Mouse (Mus musculus) adrenal gland, postnatal 14 days (tissue): ENCODE data around the gene Itga6. TPM values are rescaled to one million over a fixed set of nuclear protein-coding genes. Genes with fewer than 3 reads are reported as not detected.
A peak's percentile ranks its signal among the peaks of the same experiment; 100 is the strongest.

ENCODE experiments used
- DNase-seq: peaks from one replicate; pipeline ENCODE4 v3.0.0; 2021; ENCODE audit warnings: mixed read lengths
- total RNA-seq: library from RNA; stranded (reverse); gene quantifications from 2 replicates; pipeline ENCODE4 v1.2.3, GENCODE M21; 2021

Gene Itga6
- total RNA-seq, 1 experiment from 2014 or later = 172 TPM

GRCm38 (mm10) chr2:71764525-71764924, 19.1 kb downstream of the Itga6 start:
- no peak for DNase-seq

- no peak for DNase-seq
These were observed 19.7 kb downstream of the Itga6 start for GRCm38 (mm10) chr2:71764961-71765735.

DNA sequence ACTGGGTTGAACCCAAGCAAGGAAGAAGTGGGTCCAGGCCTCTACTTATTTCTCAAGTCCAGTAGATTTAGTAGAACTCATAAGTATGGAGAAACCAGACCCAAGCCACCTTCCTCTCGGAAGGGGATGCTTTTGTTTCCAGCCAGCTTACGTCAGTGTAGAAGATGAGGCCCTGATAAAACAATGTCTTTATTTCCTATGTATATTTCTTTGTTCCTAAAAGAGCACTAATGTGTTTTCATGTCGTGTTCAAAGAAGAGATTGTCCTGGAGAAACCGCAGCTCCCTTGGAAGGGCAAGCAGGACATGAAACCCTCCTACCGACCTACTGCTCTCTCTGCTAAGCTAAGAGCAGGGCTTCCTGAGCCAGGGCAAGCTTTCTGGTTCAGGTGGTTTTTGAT, 20.6 kb downstream of the Itga6 start:
- no peak for DNase-seq

DNA sequence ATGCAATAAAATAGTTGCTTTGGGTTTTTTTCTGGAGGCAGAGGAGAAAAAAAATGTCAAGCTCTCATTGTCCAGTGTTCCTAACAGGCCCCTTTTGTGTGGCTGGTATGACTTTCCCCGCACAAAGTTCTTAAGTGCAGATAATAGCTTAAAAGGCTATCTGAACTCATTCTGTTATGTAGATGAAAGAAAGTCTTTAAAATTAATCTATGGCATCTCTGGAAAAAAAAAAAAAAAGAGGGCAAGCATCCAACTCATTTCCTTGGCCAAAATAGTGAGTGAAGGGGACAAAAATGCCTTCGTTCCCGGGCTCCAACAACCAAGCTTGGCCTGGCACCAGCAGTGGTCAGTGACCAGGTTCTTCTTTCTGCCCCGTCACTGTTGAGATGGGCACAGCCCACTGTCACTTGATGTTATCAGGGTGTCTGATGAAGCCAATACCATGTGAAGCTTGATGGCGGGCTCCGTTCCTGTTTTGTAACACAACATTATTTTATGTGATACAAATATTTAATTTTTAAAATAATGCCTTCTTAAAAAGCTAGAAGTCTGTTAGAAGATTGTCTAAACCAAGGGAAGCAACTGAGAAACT, 21.7 kb downstream of the Itga6 start:
- no peak for DNase-seq

- no peak for DNase-seq
These were observed 26.3 kb downstream of the Itga6 start for GRCm38 (mm10) chr2:71771762-71772161.

- no peak for DNase-seq
These were observed 28.3 kb downstream of the Itga6 start for GRCm38 (mm10) chr2:71773714-71774113.

- no peak for DNase-seq
These were observed 29.0 kb downstream of the Itga6 start for GRCm38 (mm10) chr2:71774246-71774951.

- DNase-seq = no peak
These were observed 29.8 kb downstream of the Itga6 start for GRCm38 (mm10) chr2:71775201-71775611.

- no peak for DNase-seq
These were observed 34.0 kb downstream of the Itga6 start for GRCm38 (mm10) chr2:71779266-71779888.

GRCm38 (mm10) chr2:71780016-71780415, 34.6 kb downstream of the Itga6 start:
- DNase-seq = no peak

DNA sequence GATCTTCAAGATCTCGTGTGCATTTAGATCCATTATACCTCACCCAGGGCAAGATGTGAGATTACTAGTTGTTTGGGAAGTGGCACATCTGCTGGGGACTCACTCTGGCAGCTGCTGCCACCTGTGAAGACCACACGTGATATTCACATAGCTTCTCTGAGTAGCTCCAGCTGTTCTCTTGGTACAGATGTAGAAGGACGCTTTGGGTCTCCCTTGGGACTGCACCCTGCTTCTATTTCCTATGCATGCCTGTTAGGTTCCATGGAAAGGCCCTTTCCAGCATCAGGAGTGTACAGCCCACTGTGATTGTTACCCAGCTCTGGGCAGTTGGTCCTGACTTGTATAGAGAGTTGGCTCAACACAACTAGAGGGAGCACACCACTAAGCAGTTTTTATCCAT, 39.8 kb downstream of the Itga6 start:
- no peak for DNase-seq

DNA sequence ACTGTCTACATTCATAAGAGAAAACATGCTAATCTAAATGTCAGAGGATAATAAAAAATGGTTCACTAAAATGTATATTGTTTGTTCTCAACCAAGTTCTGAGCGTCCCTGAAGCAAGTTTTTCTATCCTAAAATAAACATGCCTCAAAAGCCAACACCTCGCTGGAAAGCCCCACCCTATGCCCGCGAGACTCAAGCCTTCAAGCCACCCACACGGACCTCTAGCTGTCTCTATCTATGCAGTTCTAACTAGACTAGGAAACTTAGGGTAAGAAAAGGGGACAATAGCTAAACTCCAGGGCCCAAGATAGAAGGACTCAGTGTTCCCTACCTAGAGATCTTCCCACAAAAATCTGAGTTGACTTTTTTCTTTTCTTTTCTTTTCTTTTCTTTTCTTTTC, 40.6 kb downstream of the Itga6 start:
- DNase-seq = no peak

- peak; percentile 85 for DNase-seq
These were observed 41.3 kb downstream of the Itga6 start for GRCm38 (mm10) chr2:71786591-71787155.

- DNase-seq = peak; percentile 75
These were observed 41.8 kb downstream of the Itga6 start for GRCm38 (mm10) chr2:71787156-71787590.

DNA sequence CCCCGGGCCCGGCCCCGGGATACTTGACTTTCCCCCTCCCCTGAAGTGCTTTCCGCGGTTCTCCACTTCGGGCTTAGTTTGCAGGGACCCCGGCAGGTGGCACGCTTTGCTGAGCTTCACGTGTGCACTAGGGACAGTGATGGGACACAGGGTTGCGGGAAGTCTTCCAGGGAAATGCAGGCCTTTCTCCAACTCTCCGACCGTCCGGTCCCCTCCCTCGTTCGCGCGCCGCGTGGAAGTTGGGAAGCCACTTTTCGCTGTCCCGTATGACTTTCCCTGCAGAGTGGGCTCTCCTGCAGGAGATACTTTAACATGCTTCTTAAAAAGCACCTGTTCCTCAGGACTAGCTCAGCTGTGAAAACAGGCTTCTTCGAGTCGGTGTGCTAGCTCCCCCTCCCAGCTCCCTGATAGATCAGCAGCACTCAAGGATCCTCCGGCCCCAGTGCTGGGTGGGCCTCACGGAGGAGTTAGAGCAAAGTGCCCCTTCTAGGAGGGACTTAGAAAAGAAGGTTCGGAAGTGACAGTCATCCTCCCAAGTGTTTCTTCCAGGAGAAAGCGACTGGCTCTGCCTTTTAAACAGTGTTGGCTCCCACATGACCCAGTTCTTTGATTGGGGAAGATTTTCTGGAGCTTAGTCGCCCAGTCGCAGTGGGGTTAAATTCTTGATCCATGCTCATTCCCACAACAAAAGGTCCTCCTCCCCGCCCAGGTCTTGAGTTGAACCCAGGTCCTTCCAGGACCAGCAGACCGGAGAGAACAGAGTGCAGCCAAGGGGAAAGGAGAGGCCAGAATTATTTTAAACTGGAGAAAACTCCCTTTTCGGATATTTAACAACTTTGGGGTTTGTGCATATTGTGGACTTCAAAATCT, 42.4 kb downstream of the Itga6 start:
- peak; percentile 67 for DNase-seq

DNA sequence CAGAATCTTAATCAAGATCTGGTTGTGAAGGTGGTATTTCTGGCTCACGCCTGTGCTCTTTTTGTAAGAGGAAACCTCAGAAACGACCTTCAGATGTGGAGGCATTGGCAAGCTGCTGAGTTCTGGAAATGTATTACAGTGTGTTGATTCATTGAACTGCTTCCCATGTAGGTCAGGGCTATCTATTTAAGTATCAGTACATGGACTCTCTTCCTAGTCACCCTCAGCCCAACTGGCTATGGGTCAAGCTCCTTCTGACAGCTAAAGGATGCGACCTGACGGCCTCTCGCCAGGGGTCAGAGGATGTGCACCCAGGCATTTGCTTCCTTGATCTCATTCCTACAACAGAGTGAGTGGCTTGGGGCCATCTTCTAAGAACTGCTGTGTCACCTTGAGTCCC, 45.3 kb downstream of the Itga6 start:
- peak; percentile 71 for DNase-seq

- no peak for DNase-seq
These were observed 45.8 kb downstream of the Itga6 start for GRCm38 (mm10) chr2:71791203-71791602.

GRCm38 (mm10) chr2:71794139-71794538, 48.7 kb downstream of the Itga6 start:
- no peak for DNase-seq

GRCm38 (mm10) chr2:71796787-71797186, 51.4 kb downstream of the Itga6 start:
- no peak for DNase-seq

GRCm38 (mm10) chr2:71800798-71801197, 55.4 kb downstream of the Itga6 start:
- no peak for DNase-seq

DNA sequence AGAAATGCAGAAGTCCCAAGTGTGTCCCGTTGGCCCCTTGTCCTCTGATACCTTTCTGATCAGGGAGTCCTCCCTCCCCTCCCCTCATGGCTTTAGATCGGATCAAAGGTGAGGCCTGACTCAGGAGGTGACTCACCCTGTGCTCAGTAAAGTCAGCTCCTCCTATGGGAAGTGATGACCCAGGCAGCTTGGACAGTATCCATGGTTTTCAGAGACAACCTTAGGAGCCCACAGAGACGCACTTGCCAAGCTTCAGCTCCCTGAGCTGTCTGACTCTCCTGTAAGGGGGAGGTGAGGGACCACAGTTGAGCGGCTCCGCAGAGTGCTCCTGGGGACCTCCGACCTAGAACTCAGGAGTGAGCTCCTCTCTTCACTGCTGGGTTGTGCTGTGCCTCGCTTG, 56.3 kb downstream of the Itga6 start:
- DNase-seq = peak; percentile 57
